Mouse (Mus musculus) MEL (cell line): ENCODE results near the gene Sprr4. TPM values are rescaled to one million over a fixed set of nuclear protein-coding genes. Genes with fewer than 3 reads are reported as not detected.

ENCODE experiments used
- DNase-seq: peaks from one replicate; pipeline ENCODE4 v3.0.0; 2011; ENCODE audit warnings: low read depth, low spot score
- H3K27ac ChIP-seq: 2 replicates; pipeline ENCODE4 v1.5.1; 2012; ENCODE audit warnings: low read depth, mild to moderate bottlenecking, control low read depth, low read length, moderate library complexity; ENCODE audit not compliant: control insufficient read depth
- H3K27me3 ChIP-seq, 2 experiments: fragments of 150-350 bp in 1 of 2; sonication (generic) in 1 of 2; 2 replicates each; pipeline ENCODE4 v1.6.1; 2012; ENCODE audit warnings: low read length in 2 of 2, mild to moderate bottlenecking in 2 of 2, improper control_type of control experiment in 1 of 2, moderate library complexity in 1 of 2; ENCODE audit not compliant: insufficient read depth in 2 of 2, control insufficient read depth in 1 of 2
- H3K36me3 ChIP-seq, 2 experiments: 2 replicates each; pipeline ENCODE4 v1.6.1; 2012 to 2014; ENCODE audit warnings: low read length in 2 of 2, improper control_type of control experiment in 1 of 2, inconsistent platforms in 1 of 2, mild to moderate bottlenecking in 1 of 2; ENCODE audit not compliant: insufficient read depth in 2 of 2, control insufficient read depth in 1 of 2
- H3K4me1 ChIP-seq, 2 experiments: fragments of 150-350 bp in 1 of 2; sonication (generic) in 1 of 2; 2 replicates each; pipeline ENCODE4 v1.6.1; 2012; ENCODE audit warnings: low read length in 2 of 2, improper control_type of control experiment in 1 of 2, mild to moderate bottlenecking in 1 of 2; ENCODE audit not compliant: insufficient read depth in 2 of 2, control insufficient read depth in 1 of 2
- H3K4me3 ChIP-seq, 2 experiments: fragments of 150-350 bp in 1 of 2; sonication (generic) in 1 of 2; 2 replicates each; pipeline ENCODE4 v1.5.1; 2012; ENCODE audit warnings: low read depth in 2 of 2, low read length in 2 of 2, mild to moderate bottlenecking in 2 of 2, moderate library complexity in 2 of 2, control low read depth in 1 of 2, improper control_type of control experiment in 1 of 2; ENCODE audit not compliant: control insufficient read depth in 1 of 2, insufficient read depth in 1 of 2
- H3K79me2 ChIP-seq: 2 replicates; pipeline ENCODE4 v1.6.1; 2012; ENCODE audit warnings: mild to moderate bottlenecking, low read length, moderate library complexity; ENCODE audit not compliant: control insufficient read depth, poor library complexity, insufficient read depth
- H3K9ac ChIP-seq: 2 replicates; pipeline ENCODE4 v1.6.1; 2012; ENCODE audit warnings: low read depth, mild to moderate bottlenecking, control low read depth, low read length, moderate library complexity; ENCODE audit not compliant: control insufficient read depth, poor library complexity, severe bottlenecking
- H3K9me3 ChIP-seq: fragments of 150-350 bp; sonication (generic); replicated peaks from 2 replicates; pipeline ENCODE4 v1.6.1; 2012; ENCODE audit warnings: mild to moderate bottlenecking, low read length, improper control_type of control experiment, moderate library complexity; ENCODE audit not compliant: insufficient read depth
- E2F4 ChIP-seq: IDR thresholded peaks from 2 replicates; pipeline ENCODE4 v1.6.1; 2011; ENCODE audit warnings: low read depth, low read length, improper control_type of control experiment, borderline replicate concordance
- GATA1 ChIP-seq: IDR thresholded peaks from 2 replicates; pipeline ENCODE4 v1.6.1; 2011; ENCODE audit warnings: low read depth, low read length, improper control_type of control experiment
- JUND ChIP-seq: IDR thresholded peaks from 2 replicates; pipeline ENCODE4 v1.6.1; 2011; ENCODE audit warnings: low read depth, mild to moderate bottlenecking, improper control_type of control experiment, low read length
- KAT2A ChIP-seq: conservative IDR thresholded peaks from 2 replicates; pipeline ENCODE4 v1.6.1; 2012; ENCODE audit warnings: low read depth, low read length, improper control_type of control experiment, inconsistent platforms
- MAFK ChIP-seq: IDR thresholded peaks from 2 replicates; pipeline ENCODE4 v1.6.1; 2011; ENCODE audit warnings: low read depth, mild to moderate bottlenecking, low read length, improper control_type of control experiment, borderline replicate concordance
- MXI1 ChIP-seq: IDR thresholded peaks from 2 replicates; pipeline ENCODE4 v1.6.1; 2011; ENCODE audit warnings: mild to moderate bottlenecking, low read depth, low read length, improper control_type of control experiment
- MYB ChIP-seq: IDR thresholded peaks from 2 replicates; pipeline ENCODE4 v1.6.1; 2011; ENCODE audit warnings: mild to moderate bottlenecking, low read depth, low read length, improper control_type of control experiment
- POLR2AphosphoS2 ChIP-seq: IDR thresholded peaks from 2 replicates; pipeline ENCODE4 v1.6.1; 2011; ENCODE audit warnings: low read length, improper control_type of control experiment
- RAD21 ChIP-seq: IDR thresholded peaks from 2 replicates; pipeline ENCODE4 v1.6.1; 2011; ENCODE audit warnings: mild to moderate bottlenecking, low read depth, low read length, improper control_type of control experiment
- RCOR1 ChIP-seq: IDR thresholded peaks from 2 replicates; pipeline ENCODE4 v1.6.1; 2012; ENCODE audit warnings: low read depth, mild to moderate bottlenecking, inconsistent platforms, low read length, improper control_type of control experiment
- TBP ChIP-seq: IDR thresholded peaks from 2 replicates; pipeline ENCODE4 v1.8.0; 2011; ENCODE audit warnings: low read depth, low read length, improper control_type of control experiment
- USF1 ChIP-seq: IDR thresholded peaks from 2 replicates; pipeline ENCODE4 v1.6.1; 2014; ENCODE audit warnings: low read depth, mild to moderate bottlenecking, inconsistent platforms, low read length, improper control_type of control experiment, moderate library complexity
- ZC3H11A ChIP-seq: IDR thresholded peaks from 2 replicates; pipeline ENCODE4 v1.6.1; 2012; ENCODE audit warnings: low read depth, mild to moderate bottlenecking, inconsistent platforms, low read length, improper control_type of control experiment
- ZKSCAN1 ChIP-seq: IDR thresholded peaks from 2 replicates; pipeline ENCODE4 v1.6.1; 2012; ENCODE audit warnings: low read depth, mild to moderate bottlenecking, inconsistent platforms, low read length, improper control_type of control experiment, moderate library complexity
- polyA plus RNA-seq, 2 experiments: library from polyadenylated mRNA; stranded (reverse) in 1 of 2; unstranded in 1 of 2; fragments of >175 nt in 1 of 2; fragments of >200 nt in 1 of 2; gene quantifications; 2 replicates each; pipeline versions ENCODE4 v1.2.1 to v1.2.4; 2012; ENCODE audit warnings: low replicate concordance in 2 of 2, low read depth in 1 of 2; ENCODE audit not compliant: insufficient read length in 2 of 2, insufficient read depth in 1 of 2, missing spikeins in 1 of 2
- total RNA-seq: library from RNA; depleted of rRNA; stranded (reverse); fragments of 300-350 nt; gene quantifications from 2 replicates; pipeline ENCODE4 v1.2.3, GENCODE M21; 2012

Gene Sprr4
- total and polyA plus RNA-seq, 3 experiments: not detected

GRCm38 (mm10) chr3:92467424-92467823, 32.9 kb downstream of the Sprr4 start:
- H3K36me3 ChIP-seq: no peaks in the 10 kb centered on the region
- no peak overlapping the region for H3K27ac ChIP-seq
- no peak overlapping the region for H3K9ac ChIP-seq
- H3K79me2 ChIP-seq: no peaks in the 10 kb centered on the region
- no peak for DNase-seq
- H3K4me3 ChIP-seq: no peak overlapping the region
- no peaks in the 10 kb centered on the region for H3K27me3 ChIP-seq
- no peaks in the 10 kb centered on the region for H3K9me3 ChIP-seq
- no peak for TF ChIP-seq MXI1
- no peak for TF ChIP-seq MYB
- TF ChIP-seq, all 39 proteins: peak for 0
- no peaks in the 10 kb centered on the region for H3K4me1 ChIP-seq

GRCm38 (mm10) chr3:92466576-92466975, 33.7 kb downstream of the Sprr4 start:
- H3K4me1 ChIP-seq: no peaks in the 10 kb centered on the region

GRCm38 (mm10) chr3:92458620-92459019, 41.7 kb downstream of the Sprr4 start, which contains the start of gene Sprr3:
Gene Sprr3 (minus strand): TSS chr3:92458720.
- DNase-seq: no peak
- Histone ChIP-seq H3K36me3 (no peaks in the 10 kb centered on the region), H3K79me2 (no peaks in the 10 kb centered on the region), H3K9ac (no peak within 1 kb of the TSS), H3K9me3 (no peaks in the 10 kb centered on the region), H3K27me3 (no peaks in the 10 kb centered on the region)
- no peak for TF ChIP-seq E2F4
- TF ChIP-seq, all 39 proteins: peak for 0
- H3K4me3 ChIP-seq: no peak within 1 kb of the TSS
- H3K4me1 ChIP-seq: no peaks in the 10 kb centered on the region
- no peak within 1 kb of the TSS for H3K27ac ChIP-seq

More at GRCm38 (mm10) chr3:92466576-92466975, 33.7 kb downstream of the Sprr4 start:
- no peaks in the 10 kb centered on the region for H3K9me3 ChIP-seq
- DNase-seq: no peak
- no peaks in the 10 kb centered on the region for H3K36me3 ChIP-seq
- H3K27me3 ChIP-seq: no peaks in the 10 kb centered on the region
- no peak overlapping the region for H3K9ac ChIP-seq
- TF ChIP-seq POLR2AphosphoS2 (no peak), JUND (no peak), TBP (no peak), MAFK (no peak), ZC3H11A (no peak), GATA1 (no peak), RAD21 (no peak), USF1 (no peak), KAT2A (no peak), ZKSCAN1 (no peak), RCOR1 (no peak)
- no peak overlapping the region for H3K27ac ChIP-seq
- no peak overlapping the region for H3K4me3 ChIP-seq
- no peaks in the 10 kb centered on the region for H3K79me2 ChIP-seq
